Mouse (Mus musculus): ENCODE data around the gene Sult6b2.

- TF ChIP-seq CTCF (IDR thresholded peaks at IDR 0.05; ENCODE audit: low read depth), result no peak
- no peak for TF ChIP-seq EP300 (IDR thresholded peaks at IDR 0.05; ENCODE audit: low read depth)
These were observed 40.8 kb upstream of the Sult6b2 start for GRCm38 (mm10) chr6:142845066-142845465.

Measured in heart, postnatal 0 days (tissue).